Mouse (Mus musculus) erythroblast, embryonic 14.5 days (primary cell): Measurements from ENCODE around the gene Rnft2.

ENCODE experiments used
- GATA1 ChIP-seq: IDR thresholded peaks from 2 replicates; pipeline ENCODE4 v1.6.1; 2012; ENCODE audit warnings: low read length, inconsistent platforms, mixed read lengths
- TAL1 ChIP-seq: IDR thresholded peaks from 3 replicates; pipeline ENCODE4 v1.6.1; 2012; ENCODE audit warnings: low read length, inconsistent platforms, mixed read lengths

DNA sequence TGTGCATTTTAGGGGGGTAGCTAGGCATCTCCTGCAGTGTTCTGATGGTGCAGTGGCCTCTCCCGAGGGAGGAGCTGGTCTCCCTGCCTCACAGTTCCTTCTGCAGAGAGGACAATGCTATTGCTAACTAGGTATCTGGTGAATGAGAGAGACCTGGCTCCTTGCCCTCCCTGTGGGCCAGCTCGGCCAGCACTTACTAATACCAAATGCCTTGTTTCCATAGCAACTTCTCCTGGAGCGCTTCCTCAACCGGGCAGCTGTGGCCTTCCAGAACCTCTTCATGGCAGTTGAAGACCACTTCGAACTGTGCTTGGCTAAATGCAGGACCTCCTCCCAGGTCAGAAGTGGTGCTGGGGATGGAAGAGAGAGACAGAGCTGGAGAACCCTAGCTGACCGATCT is 14.2 kb upstream of the Rnft2 start:
- TF ChIP-seq GATA1 (no peak), TAL1 (no peak)
